Mouse (Mus musculus) small intestine, adult 2 months (tissue): ENCODE results near the gene Wdr61. TPM values are rescaled to one million over a fixed set of nuclear protein-coding genes. Genes with fewer than 3 reads are reported as not detected.

ENCODE experiments used
- H3K27ac ChIP-seq: fragments of 200-500 bp; 2 replicates; pipeline ENCODE4 v1.5.1; 2012; ENCODE audit warnings: low read depth, low read length, control low read depth, inconsistent platforms; ENCODE audit not compliant: insufficient read depth
- H3K27me3 ChIP-seq: fragments of 200-500 bp; 2 replicates; pipeline ENCODE4 v1.6.1; 2012; ENCODE audit warnings: mild to moderate bottlenecking, moderate library complexity, low read length, inconsistent platforms; ENCODE audit not compliant: control insufficient read depth, insufficient read depth
- H3K36me3 ChIP-seq: fragments of 200-500 bp; 2 replicates; pipeline ENCODE4 v1.6.1; 2012; ENCODE audit warnings: mild to moderate bottlenecking, low read length, control low read depth, inconsistent platforms; ENCODE audit not compliant: control insufficient read depth, insufficient read depth
- H3K4me1 ChIP-seq: fragments of 200-500 bp; 2 replicates; pipeline ENCODE4 v1.6.1; 2012; ENCODE audit warnings: low read length, inconsistent platforms, mixed read lengths; ENCODE audit not compliant: control insufficient read depth, insufficient read depth, insufficient read length
- H3K4me3 ChIP-seq: fragments of 200-500 bp; 2 replicates; pipeline ENCODE4 v1.5.1; 2012; ENCODE audit warnings: low read depth, mild to moderate bottlenecking, control low read depth, inconsistent platforms, low read length, moderate library complexity
- CTCF ChIP-seq: fragments of 200-500 bp; IDR thresholded peaks from 2 replicates; pipeline ENCODE4 v1.5.1; 2012; ENCODE audit warnings: low read depth, mild to moderate bottlenecking, control low read depth, inconsistent platforms, low read length, moderate library complexity, mixed read lengths; ENCODE audit not compliant: insufficient replicate concordance, insufficient read length; ENCODE audit errors: extremely low read depth
- POLR2A ChIP-seq: fragments of 200-500 bp; IDR thresholded peaks from 2 replicates; pipeline ENCODE4 v1.6.1; 2012; ENCODE audit warnings: low read depth, mild to moderate bottlenecking, control low read depth, inconsistent platforms, low read length, moderate library complexity
- WGBS: fragments of 180-500 bp; shearing (Covaris S2); methylation state at CpG from one replicate; pipeline ENCODE4 v1.1.7; 2018; 5-methylcytosine and 5-hydroxymethylcytosine counted together
- polyA plus RNA-seq: library from polyadenylated mRNA; depleted of rRNA; stranded (reverse); fragments of >200 nt; gene quantifications from 2 replicates; pipeline ENCODE4 v1.2.3, GENCODE M21; 2012

Gene Wdr61
- polyA plus RNA-seq, 1 experiment = 11.9 TPM

DNA sequence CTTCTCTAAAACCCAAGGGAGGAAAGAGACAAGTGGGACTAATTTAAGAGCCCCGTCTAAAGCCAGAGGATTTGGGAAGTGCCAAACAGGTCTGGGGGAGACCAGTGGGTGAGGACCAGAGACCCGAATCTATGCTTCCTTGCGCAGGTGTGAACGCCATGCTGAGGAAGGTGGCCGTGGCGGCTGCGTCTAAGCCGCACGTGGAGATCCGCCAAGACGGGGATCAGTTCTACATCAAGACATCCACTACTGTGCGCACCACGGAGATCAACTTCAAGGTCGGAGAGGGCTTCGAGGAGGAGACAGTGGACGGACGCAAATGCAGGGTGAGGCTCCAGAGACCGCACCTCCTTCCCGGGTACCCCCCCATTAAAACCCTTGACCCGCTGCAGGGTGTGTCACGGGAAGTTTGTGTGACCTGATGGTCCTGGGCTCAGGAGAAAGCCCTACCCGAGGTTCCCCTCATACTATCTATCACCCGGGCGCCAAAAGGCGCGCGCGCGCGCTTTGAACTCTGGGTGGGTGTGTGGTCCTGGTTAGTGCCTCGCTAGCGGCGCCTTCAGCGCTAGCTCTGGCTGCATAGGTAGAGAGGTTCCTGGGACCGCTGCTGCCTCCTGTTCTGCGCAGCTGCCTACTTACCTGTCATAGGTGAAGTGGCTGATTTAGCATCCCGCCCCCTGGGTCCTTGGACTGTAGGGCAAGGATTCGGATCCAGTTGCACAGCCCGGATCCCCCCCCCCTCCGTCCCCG is 31.2 kb upstream of the Wdr61 start:
- WGBS = 1% methylated on average over 41 of the region's 41 CpGs
- Histone ChIP-seq H3K4me1 (peaks cover 3% of the 10 kb centered on the region; the same call in 1 of the 2 replicates), H3K27ac (no peak overlapping the region), H3K4me3 (peak overlapping the region; percentile 16; the same call in 1 of the 2 replicates), H3K27me3 (peaks cover 47% of the 10 kb centered on the region), H3K36me3 (no peaks in the 10 kb centered on the region)
- TF ChIP-seq CTCF (no peak), POLR2A (no peak)

DNA sequence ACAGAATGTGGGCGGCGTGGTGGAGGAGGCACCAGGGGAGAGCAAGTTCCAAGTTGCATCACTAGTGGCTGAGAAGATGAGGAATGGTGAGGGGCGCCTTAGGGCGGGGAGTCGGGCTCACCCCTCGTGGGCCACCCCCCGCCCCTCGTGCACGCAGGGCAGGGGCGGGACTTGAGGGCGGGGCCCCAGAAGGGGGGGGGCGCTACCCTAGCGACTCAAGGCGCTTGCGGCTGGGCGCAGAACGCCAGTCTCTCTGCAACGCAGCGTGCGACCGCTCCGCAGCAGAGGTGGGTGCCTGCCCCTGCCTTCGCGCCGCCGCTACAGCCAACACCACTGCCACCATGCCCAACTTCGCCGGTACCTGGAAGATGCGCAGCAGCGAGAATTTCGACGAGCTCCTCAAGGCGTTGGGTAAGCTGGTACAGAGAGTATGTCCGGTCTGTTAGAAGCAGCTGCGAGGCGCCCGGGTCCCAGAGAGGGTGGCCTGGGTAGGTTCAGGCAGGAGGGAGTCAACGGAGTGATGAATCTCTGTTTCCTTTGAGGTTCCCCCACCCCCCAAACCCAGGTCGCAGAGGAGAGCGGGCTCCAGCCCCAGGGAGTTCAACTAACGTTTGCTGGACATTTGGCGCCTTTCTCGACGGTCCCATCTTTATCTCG is 30.4 kb upstream of the Wdr61 start, which contains the start of gene Crabp1:
Crabp1 (plus strand) TSS at position 188 of the 657 bp plus-strand sequence.
- H3K27ac ChIP-seq = no peak within 1 kb of the TSS
- H3K27me3 ChIP-seq = peaks cover 44% of the 10 kb centered on the region
- H3K4me3 ChIP-seq = peak within 1 kb of the TSS; percentile 16; the same call in 1 of the 2 replicates
- H3K36me3 ChIP-seq = no peaks in the 10 kb centered on the region
- WGBS = 1% methylated on average over 45 of the region's 45 CpGs
- H3K4me1 ChIP-seq = peaks cover 3% of the 10 kb centered on the region; the same call in 1 of the 2 replicates
- TF ChIP-seq POLR2A (no peak), CTCF (no peak)

- H3K27me3 ChIP-seq = peaks cover 42% of the 10 kb centered on the region
- no peak for TF ChIP-seq POLR2A
- no peak for TF ChIP-seq CTCF
- no peak overlapping the region for H3K27ac ChIP-seq
- peaks cover 3% of the 10 kb centered on the region; the same call in 1 of the 2 replicates for H3K4me1 ChIP-seq
- WGBS = 31% methylated on average over 12 of the region's 12 CpGs
- H3K36me3 ChIP-seq = no peaks in the 10 kb centered on the region
- H3K4me3 ChIP-seq = no peak overlapping the region
These were observed 29.8 kb upstream of the Wdr61 start for GRCm38 (mm10) chr9:54764091-54764490.

GRCm38 (mm10) chr9:54759592-54759991 is 25.3 kb upstream of the Wdr61 start:
- H3K27ac ChIP-seq = no peak overlapping the region
- WGBS = 45% methylated on average over 6 of the region's 6 CpGs
- H3K36me3 ChIP-seq = no peaks in the 10 kb centered on the region
- peaks cover 16% of the 10 kb centered on the region for H3K27me3 ChIP-seq
- no peak for TF ChIP-seq CTCF
- no peak for TF ChIP-seq POLR2A
- H3K4me1 ChIP-seq = no peaks in the 10 kb centered on the region
- H3K4me3 ChIP-seq = no peak overlapping the region

GRCm38 (mm10) chr9:54752944-54753295 is 18.6 kb upstream of the Wdr61 start:
- no peak for TF ChIP-seq CTCF
- no peak for TF ChIP-seq POLR2A
- H3K36me3 ChIP-seq = no peaks in the 10 kb centered on the region
- no peaks in the 10 kb centered on the region for H3K27me3 ChIP-seq
- H3K27ac ChIP-seq = no peak overlapping the region
- WGBS = 53% methylated on average over 11 of the region's 11 CpGs
- H3K4me3 ChIP-seq = no peak overlapping the region
- H3K4me1 ChIP-seq = no peaks in the 10 kb centered on the region

- Histone ChIP-seq H3K27me3 (no peaks in the 10 kb centered on the region), H3K27ac (no peak overlapping the region), H3K4me3 (no peak overlapping the region), H3K4me1 (no peaks in the 10 kb centered on the region), H3K36me3 (no peaks in the 10 kb centered on the region)
- TF ChIP-seq CTCF = no peak
- no peak for TF ChIP-seq POLR2A
- 37% methylated on average over 21 of the region's 21 CpGs for WGBS
These were observed 18.1 kb upstream of the Wdr61 start for GRCm38 (mm10) chr9:54752201-54752943.

- Histone ChIP-seq H3K27me3 (no peaks in the 10 kb centered on the region), H3K4me1 (no peaks in the 10 kb centered on the region), H3K27ac (no peak overlapping the region), H3K36me3 (no peaks in the 10 kb centered on the region), H3K4me3 (no peak overlapping the region)
- no peak for TF ChIP-seq CTCF
- no peak for TF ChIP-seq POLR2A
- 91% methylated on average over 2 of the region's 2 CpGs for WGBS
These were observed 17.4 kb upstream of the Wdr61 start for GRCm38 (mm10) chr9:54751684-54752083.
